Mouse (Mus musculus) R1 (cell line): ENCODE measurements at regions not wholly inside any gene's neighbourhood (a gene's known extent, or its start where the extent isn't known, plus 50 kb on each side); places are given as distances from the start of the nearest gene placed in this dataset.
"Not testable (repeated sequence)": the region's sequence is repeated elsewhere in the genome, so short reads cannot be mapped to it uniquely, and the experiment has no call there.

Experiments
- DNase-seq: peaks from one replicate; pipeline ENCODE4 v3.0.0-alpha.2; 2018; ENCODE audit warnings: low read depth, low spot score

- no peak for DNase-seq
Measured at GRCm38 (mm10) chr5:134046086-134046485, 53.4 kb upstream of the Castor2 start.

- not testable (repeated sequence) for DNase-seq
Measured at GRCm38 (mm10) chr5:134042938-134043337, 56.6 kb upstream of the Castor2 start.

GRCm38 (mm10) chr5:134027316-134027966, 72.1 kb upstream of the Castor2 start:
- no peak for DNase-seq

GRCm38 (mm10) chr5:134019651-134020432, 79.7 kb upstream of the Castor2 start:
- DNase-seq, result no peak

GRCm38 (mm10) chr5:134014257-134015163, 85.0 kb upstream of the Castor2 start:
- DNase-seq, result no peak

- DNase-seq, result peak; percentile 58
Measured at GRCm38 (mm10) chr5:134013206-134013605, 86.3 kb upstream of the Castor2 start.

GRCm38 (mm10) chr5:134009843-134010242, 89.7 kb upstream of the Castor2 start:
- no peak for DNase-seq

- DNase-seq, result peak; percentile 97
Measured at GRCm38 (mm10) chr5:134007127-134007771, 92.3 kb upstream of the Castor2 start.

GRCm38 (mm10) chr5:134006470-134007126, 92.9 kb upstream of the Castor2 start:
- peak; percentile 98 for DNase-seq

GRCm38 (mm10) chr5:134006001-134006400, 93.5 kb upstream of the Castor2 start:
- peak; percentile 74 for DNase-seq

- DNase-seq, result no peak
Measured at GRCm38 (mm10) chr5:134000100-134000499, 99.4 kb upstream of the Castor2 start.

GRCm38 (mm10) chr5:133999698-134000097, 99.8 kb upstream of the Castor2 start:
- DNase-seq, result no peak

- DNase-seq, result no peak
Measured at GRCm38 (mm10) chr5:133991994-133992393, 107.5 kb upstream of the Castor2 start.

- no peak for DNase-seq
Measured at GRCm38 (mm10) chr5:133991556-133991955, 108.0 kb upstream of the Castor2 start.

- peak; percentile 57 for DNase-seq
Measured at GRCm38 (mm10) chr5:133983249-133983966, 116.1 kb upstream of the Castor2 start.

- DNase-seq, result no peak
Measured at GRCm38 (mm10) chr5:133970421-133970914, 129.0 kb upstream of the Castor2 start.

GRCm38 (mm10) chr5:133963301-133963700, 136.2 kb upstream of the Castor2 start:
- DNase-seq, result no peak

GRCm38 (mm10) chr5:133940841-133941240, 158.7 kb upstream of the Castor2 start:
- no peak for DNase-seq

- no peak for DNase-seq
Measured at GRCm38 (mm10) chr5:133940030-133940429, 159.5 kb upstream of the Castor2 start.
